Mouse (Mus musculus) embryonic facial prominence, embryonic 10.5 days (tissue): ENCODE data around the gene Sept4. TPM values are rescaled to one million over a fixed set of nuclear protein-coding genes. Genes with fewer than 3 reads are reported as not detected.
A peak's percentile ranks its signal among the peaks of the same experiment; 100 is the strongest.

Source experiments
- DNase-seq: peaks from one replicate; pipeline ENCODE4 v3.0.0-alpha.2; 2017; ENCODE audit warnings: low spot score
- H3K27ac ChIP-seq: fragments of 300-500 bp; sonication (generic); replicated peaks from 2 replicates; pipeline ENCODE4 v1.5.1; 2016; ENCODE audit warnings: mild to moderate bottlenecking
- H3K27me3 ChIP-seq: fragments of 300-500 bp; sonication (generic); replicated peaks from 2 replicates; pipeline ENCODE4 v1.6.1; 2016; ENCODE audit warnings: low read depth, mild to moderate bottlenecking; ENCODE audit not compliant: poor library complexity, severe bottlenecking
- H3K36me3 ChIP-seq: fragments of 300-500 bp; sonication (generic); replicated peaks from 2 replicates; pipeline ENCODE4 v1.6.1; 2016; ENCODE audit warnings: mild to moderate bottlenecking, moderate library complexity
- H3K4me1 ChIP-seq: fragments of 300-500 bp; sonication (generic); 2 replicates; pipeline ENCODE4 v1.6.1; 2016
- H3K4me3 ChIP-seq: fragments of 300-500 bp; sonication (generic); 2 replicates; pipeline ENCODE4 v1.5.1; 2016; ENCODE audit warnings: mild to moderate bottlenecking, moderate library complexity
- H3K9me3 ChIP-seq: fragments of 300-500 bp; sonication (generic); 2 replicates; pipeline ENCODE4 v1.6.1; 2016; ENCODE audit warnings: mild to moderate bottlenecking
- WGBS: fragments of 180-500 bp; shearing (Covaris S2); methylation state at CpG from one replicate; pipeline ENCODE4 v1.1.7; 2016; 5-methylcytosine and 5-hydroxymethylcytosine counted together
- polyA plus RNA-seq: library from polyadenylated mRNA; unstranded; fragments of >200 nt; fragmentation: Nextera tagmentation; extraction: Ambion mirVana; gene quantifications from 2 replicates; pipeline ENCODE4 v1.2.1, GENCODE M21; 2016

Sept4 gene
- polyA plus RNA-seq, 1 experiment from 2014 or later: 6.1 TPM

DNA sequence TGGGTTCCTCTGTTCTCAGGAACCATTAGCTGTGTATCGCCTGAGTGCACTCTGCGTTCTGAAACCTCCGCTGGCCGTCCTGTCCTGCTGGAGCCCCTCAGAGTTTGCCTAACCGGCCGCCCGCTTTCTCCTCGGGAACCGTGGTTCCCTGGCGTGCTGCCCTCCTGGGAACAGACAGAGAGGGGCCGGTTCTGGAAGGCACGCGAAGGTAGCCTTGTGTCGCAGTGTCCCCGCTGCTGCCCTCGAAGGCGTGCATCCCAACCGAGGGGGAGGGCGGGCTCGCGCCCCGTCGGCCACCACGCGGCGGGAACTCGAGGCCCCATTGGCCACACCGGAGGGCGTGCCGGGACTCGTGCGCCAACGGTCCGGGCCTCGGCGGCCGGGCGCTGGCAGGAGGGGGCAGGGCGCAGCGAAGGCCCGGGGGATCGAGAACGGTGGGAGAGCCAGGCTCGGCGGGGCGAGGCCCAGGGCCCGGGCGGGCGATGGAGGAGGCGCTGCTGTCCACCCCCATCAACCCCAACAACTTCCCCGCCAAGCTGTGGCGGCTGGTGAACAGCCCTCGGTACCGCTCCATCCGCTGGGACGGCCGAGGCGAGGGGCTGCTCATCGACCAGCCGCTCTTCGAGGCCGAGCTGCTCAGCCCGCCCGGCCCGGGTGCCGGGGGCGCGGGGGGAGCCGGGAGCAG is 48.2 kb downstream of the Sept4 start, which contains the start of gene Hsf5:
TSS of gene Hsf5 (plus strand) at position 375 of the 685 bp plus-strand sequence.
- H3K4me1 ChIP-seq: no peaks in the 10 kb centered on the region
- H3K4me3 ChIP-seq: no peak within 1 kb of the TSS
- H3K36me3 ChIP-seq: peaks cover 92% of the 10 kb centered on the region
- H3K27ac ChIP-seq: no peak within 1 kb of the TSS
- H3K9me3 ChIP-seq: peaks cover 11% of the 10 kb centered on the region
- WGBS: 90% methylated on average over 69 of the region's 69 CpGs
- H3K27me3 ChIP-seq: no peaks in the 10 kb centered on the region
- DNase-seq: no peak

DNA sequence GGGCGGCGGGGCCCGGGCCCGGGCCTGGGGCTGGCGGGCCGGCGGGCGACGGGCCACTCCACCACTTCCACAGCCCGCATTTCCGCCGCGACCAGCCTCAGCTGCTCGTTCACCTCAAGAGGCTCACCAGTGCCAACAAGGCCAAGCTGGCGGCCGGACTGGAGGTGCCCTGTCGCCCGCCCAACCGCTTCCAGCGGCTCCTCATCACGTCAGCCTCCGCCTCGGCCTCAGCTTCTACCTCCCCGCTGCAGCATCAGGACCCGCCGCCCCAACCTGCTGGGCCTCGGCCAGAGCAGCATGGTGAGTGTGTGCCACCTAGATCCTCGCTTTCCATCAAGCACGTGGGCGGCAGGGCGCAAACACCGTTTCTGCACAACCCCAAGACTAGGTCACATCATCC is 48.9 kb downstream of the Sept4 start:
- H3K27ac ChIP-seq: no peak overlapping the region
- peaks cover 11% of the 10 kb centered on the region for H3K9me3 ChIP-seq
- no peaks in the 10 kb centered on the region for H3K4me1 ChIP-seq
- H3K36me3 ChIP-seq: peaks cover 90% of the 10 kb centered on the region
- DNase-seq: no peak
- H3K4me3 ChIP-seq: no peak overlapping the region
- WGBS: 95% methylated on average over 32 of the region's 32 CpGs
- H3K27me3 ChIP-seq: no peaks in the 10 kb centered on the region

DNA sequence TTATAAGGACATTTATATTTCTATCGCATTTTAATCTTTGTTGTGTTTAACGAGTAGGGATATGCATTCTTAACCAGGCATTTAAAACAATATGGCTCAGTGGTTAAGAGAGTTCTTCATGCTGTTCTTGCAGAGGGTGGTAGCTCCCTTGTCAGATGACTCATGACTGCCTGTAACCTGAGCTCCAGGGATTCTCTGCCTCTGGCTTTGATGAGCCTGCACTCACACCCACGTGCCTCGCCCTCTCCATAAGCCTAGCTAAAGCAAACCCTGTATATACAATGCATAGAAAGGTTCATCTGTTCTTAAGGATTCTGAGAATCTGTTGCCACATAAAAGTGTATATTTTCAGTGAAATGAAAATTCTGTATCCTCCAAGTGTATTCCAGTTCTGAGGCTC is 54.5 kb downstream of the Sept4 start:
- no peak for DNase-seq
- no peaks in the 10 kb centered on the region for H3K27me3 ChIP-seq
- H3K9me3 ChIP-seq: no peaks in the 10 kb centered on the region
- H3K36me3 ChIP-seq: peaks cover 80% of the 10 kb centered on the region
- no peaks in the 10 kb centered on the region for H3K4me1 ChIP-seq
- no peak overlapping the region for H3K4me3 ChIP-seq
- WGBS: 73% methylated on average over 4 of the region's 4 CpGs
- H3K27ac ChIP-seq: no peak overlapping the region

DNA sequence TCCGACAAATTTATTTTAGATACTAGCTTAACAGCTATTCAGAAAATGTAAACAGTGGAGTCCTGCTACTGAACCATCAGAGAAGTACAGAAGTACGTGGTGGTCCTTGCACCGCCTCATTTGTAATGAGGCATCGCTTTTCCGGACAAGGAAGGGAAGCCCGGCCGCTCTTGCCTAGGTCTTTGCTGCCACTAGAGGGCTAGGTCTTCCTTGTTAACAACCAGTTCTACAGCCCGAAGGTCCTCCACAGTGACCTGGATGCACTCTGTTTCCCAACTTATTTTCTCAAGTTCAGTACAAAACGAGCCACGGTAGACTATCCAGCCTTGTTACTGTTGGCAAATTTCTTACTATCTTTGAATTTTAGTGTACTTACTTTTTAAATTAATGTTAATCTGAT is 61.2 kb downstream of the Sept4 start:
- Histone ChIP-seq H3K4me1 (no peaks in the 10 kb centered on the region), H3K4me3 (no peak overlapping the region), H3K27ac (no peak overlapping the region), H3K9me3 (no peaks in the 10 kb centered on the region), H3K36me3 (peaks cover 32% of the 10 kb centered on the region), H3K27me3 (no peaks in the 10 kb centered on the region)
- WGBS: 38% methylated on average over 10 of the region's 10 CpGs
- peak; percentile 52 for DNase-seq

DNA sequence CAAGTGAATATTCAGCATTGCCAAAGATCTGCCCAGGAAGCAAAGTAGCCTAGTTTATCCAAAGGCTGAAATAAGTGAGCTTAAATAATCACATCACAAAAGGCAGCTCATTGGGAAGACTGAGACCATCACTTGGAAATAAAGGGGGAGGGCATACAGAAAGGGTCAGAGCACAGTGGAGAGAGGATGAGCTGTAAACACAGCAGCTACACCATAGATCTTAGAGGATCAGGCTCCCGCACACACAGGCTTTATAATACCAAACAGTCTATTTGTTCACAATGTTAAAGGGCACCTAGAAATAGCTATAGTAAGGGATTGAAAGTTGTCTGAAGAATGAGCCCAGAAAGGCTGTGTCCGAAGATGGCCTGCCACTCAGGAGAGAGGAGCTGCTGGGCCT is 70.1 kb downstream of the Sept4 start:
- peaks cover 4% of the 10 kb centered on the region for H3K36me3 ChIP-seq
- H3K4me1 ChIP-seq: peaks cover 13% of the 10 kb centered on the region
- H3K27ac ChIP-seq: peak overlapping the region; percentile 89
- 17% methylated on average over 2 of the region's 2 CpGs for WGBS
- H3K27me3 ChIP-seq: no peaks in the 10 kb centered on the region
- no peak for DNase-seq
- no peaks in the 10 kb centered on the region for H3K9me3 ChIP-seq
- H3K4me3 ChIP-seq: peak overlapping the region; percentile 62

DNA sequence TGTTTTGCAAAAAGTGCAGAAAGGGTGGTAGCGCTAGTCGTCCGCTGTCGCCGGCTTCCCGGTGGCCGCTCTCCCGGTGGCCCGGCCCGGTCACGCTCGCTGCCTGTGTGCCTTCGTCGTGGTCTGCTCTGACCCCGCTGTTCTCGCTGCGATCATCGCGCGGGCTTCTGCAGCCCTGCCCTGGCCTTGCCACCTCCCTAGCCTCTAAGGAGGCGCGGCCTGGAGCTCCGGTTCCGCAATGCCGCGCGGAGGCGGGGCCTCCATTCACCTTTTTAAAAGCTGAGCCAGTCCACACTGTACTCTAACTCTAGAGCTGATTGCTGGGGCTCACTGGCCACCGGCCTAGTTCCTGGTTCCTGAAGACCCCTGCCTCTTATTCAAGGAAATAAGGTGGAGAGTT is 70.5 kb downstream of the Sept4 start:
- peak; percentile 80 for DNase-seq
- Histone ChIP-seq H3K9me3 (no peaks in the 10 kb centered on the region), H3K27ac (peak overlapping the region; percentile 89), H3K27me3 (no peaks in the 10 kb centered on the region), H3K36me3 (peaks cover 4% of the 10 kb centered on the region), H3K4me3 (peak overlapping the region; percentile 62), H3K4me1 (peaks cover 13% of the 10 kb centered on the region)
- WGBS: under 1% methylated on average over 29 of the region's 29 CpGs

Other genes starting within 250 kb of the Sept4 start
- gene Ppm1e, start 209.9 kb upstream of the Sept4 start, polyA plus RNA-seq: 2.9 and 3.2 TPM in 2 replicates
- 11.5 and 11.9 TPM in 2 replicates for gene Rad51c, start 163.9 kb upstream of the Sept4 start, polyA plus RNA-seq
- 0.50 TPM in 1 of 2 replicates, not detected in the other for gene Tex14, start 163.8 kb upstream of the Sept4 start, polyA plus RNA-seq
- not detected in 2 replicates for gene Gm11492, start 2.2 kb upstream of the Sept4 start, polyA plus RNA-seq
- 71.1 and 79.2 TPM in 2 replicates for gene Mtmr4, start 23.3 kb downstream of the Sept4 start, polyA plus RNA-seq
- gene Hsf5, start 48.3 kb downstream of the Sept4 start, polyA plus RNA-seq: 0.27 and 0.41 TPM in 2 replicates
- gene Rnf43, start 93.8 kb downstream of the Sept4 start, polyA plus RNA-seq: 3.2 and 3.3 TPM in 2 replicates
- gene Supt4a, start 168.6 kb downstream of the Sept4 start, polyA plus RNA-seq: 184 and 185 TPM in 2 replicates
- 4.0 and 7.0 TPM in 2 replicates for gene Tspoap1, start 191.6 kb downstream of the Sept4 start, polyA plus RNA-seq
- 5.2 and 6.3 TPM in 2 replicates for gene Mpo, start 224.7 kb downstream of the Sept4 start, polyA plus RNA-seq